8 mouse cellular contexts compared by ENCODE assay signal in the genomic region with DNA sequence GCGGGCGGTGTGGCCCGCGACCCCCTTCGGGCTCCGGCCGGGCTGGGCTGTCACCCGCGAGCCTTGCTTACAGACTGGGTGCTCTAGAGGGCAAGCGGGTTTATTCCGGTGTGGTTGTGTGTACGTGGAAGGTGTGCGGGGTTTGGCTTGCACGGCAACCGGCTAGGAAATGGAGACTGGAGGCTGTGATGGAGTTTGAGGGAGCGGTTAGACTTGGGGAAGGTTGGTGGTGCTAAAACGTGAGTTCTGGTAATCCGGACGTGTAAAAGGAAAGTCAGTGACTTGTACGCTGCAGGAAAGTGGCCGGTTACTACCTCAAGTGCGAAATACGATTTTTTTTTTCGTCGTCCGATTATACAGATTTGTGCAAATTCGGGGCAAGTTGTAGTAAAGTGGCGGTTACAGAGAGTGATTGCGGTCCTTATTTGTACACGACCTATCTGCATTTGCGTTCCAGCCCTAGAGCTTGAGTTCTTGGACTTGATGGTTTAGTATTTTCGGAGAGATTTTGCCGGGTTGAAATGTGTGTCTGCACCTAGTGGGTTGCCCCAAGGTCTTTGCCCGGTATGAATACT. TPM values are rescaled to one million over a fixed set of nuclear protein-coding genes. Genes with fewer than 3 reads are reported as not detected.
A peak's percentile ranks its signal among the peaks of the same experiment; 100 is the strongest.
DNase-seq lines count a peak whose midpoint lies in the region; ATAC-seq and TF ChIP-seq lines count a peak whose summit lies in the region.

No protein-coding gene starts in this region.

- H3K27ac ChIP-seq in lung, embryonic 14.5 days (ENCODE audit: low read depth): peak overlapping the region; percentile 91
- peak overlapping the region; percentile 91 for H3K27ac ChIP-seq in bone marrow, adult 2 months (ENCODE audit: control insufficient read depth, insufficient read depth, low read depth, low read length, poor library complexity)
- peak overlapping the region; percentile 88 for H3K27ac ChIP-seq in heart, embryonic 15.5 days
- peak overlapping the region; percentile 86 for H3K27ac ChIP-seq in limb, embryonic 14.5 days (replicated peaks; ENCODE audit: low read depth, low read length)
- H3K27ac ChIP-seq in neural tube, embryonic 13.5 days (replicated peaks): peak overlapping the region; percentile 95

- no peaks in the 10 kb centered on the region for H3K27me3 ChIP-seq in lung, embryonic 14.5 days (ENCODE audit: insufficient read depth, low read length)
- no peaks in the 10 kb centered on the region for H3K27me3 ChIP-seq in heart, embryonic 15.5 days
- no peaks in the 10 kb centered on the region for H3K27me3 ChIP-seq in limb, embryonic 14.5 days (ENCODE audit: control insufficient read depth, insufficient read depth, low read length)
- H3K27me3 ChIP-seq in neural tube, embryonic 13.5 days: no peaks in the 10 kb centered on the region

- under 1% methylated on average over 34 of the region's 34 CpGs for WGBS in lung, embryonic 14.5 days
- WGBS in bone marrow, adult 2 months: under 1% methylated on average over 34 of the region's 34 CpGs
- under 1% methylated on average over 34 of the region's 34 CpGs for WGBS in heart, embryonic 15.5 days
- WGBS in limb, embryonic 14.5 days: under 1% methylated on average over 34 of the region's 34 CpGs
- WGBS in neural tube, embryonic 13.5 days: under 1% methylated on average over 34 of the region's 34 CpGs

- peak overlapping the region; percentile 92 for H3K4me2 ChIP-seq in lung, embryonic 14.5 days
- H3K4me2 ChIP-seq in heart, embryonic 15.5 days: peak overlapping the region; percentile 86
- peak overlapping the region; percentile 80 for H3K4me2 ChIP-seq in limb, embryonic 14.5 days (replicated peaks; ENCODE audit: low read depth, low read length, severe bottlenecking)
- H3K4me2 ChIP-seq in neural tube, embryonic 13.5 days: peak overlapping the region; percentile 96

- peak overlapping the region; percentile 98 for H3K9ac ChIP-seq in lung, embryonic 14.5 days
- peak overlapping the region; percentile 92 for H3K9ac ChIP-seq in heart, embryonic 15.5 days
- H3K9ac ChIP-seq in limb, embryonic 14.5 days (ENCODE audit: low read depth, low read length, severe bottlenecking): peak overlapping the region; percentile 97
- H3K9ac ChIP-seq in neural tube, embryonic 13.5 days: peak overlapping the region; percentile 99

- peak; percentile 39 for ATAC-seq in lung, embryonic 14.5 days (ENCODE audit: insufficient read depth)
- peak; percentile 28; the same call in 1 of the 2 replicates for ATAC-seq in heart, embryonic 15.5 days (replicated peaks; ENCODE audit: insufficient number of reproducible peaks, insufficient read depth, low FRiP score, low read depth)
- peak; percentile 16 for ATAC-seq in limb, embryonic 14.5 days (ENCODE audit: low FRiP score, low read depth)
- ATAC-seq in neural tube, embryonic 13.5 days (ENCODE audit: low read depth): peak; percentile 69
- ATAC-seq in erythroid progenitor cell, adult 5-6 weeks (replicated peaks; ENCODE audit: low FRiP score, poor library complexity, severe bottlenecking): no peak

- TF ChIP-seq POLR2A in bone marrow, adult 2 months (IDR thresholded peaks at IDR 0.05; ENCODE audit: borderline replicate concordance, control insufficient read depth, low read depth, low read length): no peak
- TF ChIP-seq POLR2A in limb, embryonic 14.5 days (IDR thresholded peaks at IDR 0.05; ENCODE audit: borderline replicate concordance, extremely low read depth, insufficient read depth, insufficient read length): no peak

- peaks cover 40% of the 10 kb centered on the region for H3K36me3 ChIP-seq in lung, embryonic 14.5 days (ENCODE audit: insufficient read depth)
- peaks cover 36% of the 10 kb centered on the region for H3K36me3 ChIP-seq in heart, embryonic 15.5 days
- peaks cover 45% of the 10 kb centered on the region for H3K36me3 ChIP-seq in limb, embryonic 14.5 days (ENCODE audit: control insufficient read depth, insufficient read depth, low read length)
- H3K36me3 ChIP-seq in neural tube, embryonic 13.5 days: peaks cover 39% of the 10 kb centered on the region

- peak overlapping the region; percentile 87 for H3K4me3 ChIP-seq in lung, embryonic 14.5 days (ENCODE audit: low read depth, low read length)
- peak overlapping the region; percentile 100 for H3K4me3 ChIP-seq in bone marrow, adult 2 months (replicated peaks; ENCODE audit: control insufficient read depth, low read depth, low read length)
- peak overlapping the region; percentile 95 for H3K4me3 ChIP-seq in heart, embryonic 15.5 days
- H3K4me3 ChIP-seq in limb, embryonic 14.5 days (replicated peaks; ENCODE audit: low read length): peak overlapping the region; percentile 78
- H3K4me3 ChIP-seq in neural tube, embryonic 13.5 days: peak overlapping the region; percentile 95

- no peaks in the 10 kb centered on the region for H3K9me3 ChIP-seq in lung, embryonic 14.5 days (ENCODE audit: low read depth, low read length)
- H3K9me3 ChIP-seq in heart, embryonic 15.5 days (replicated peaks): no peaks in the 10 kb centered on the region
- no peaks in the 10 kb centered on the region for H3K9me3 ChIP-seq in limb, embryonic 14.5 days (ENCODE audit: control insufficient read depth, low read length)
- no peaks in the 10 kb centered on the region for H3K9me3 ChIP-seq in neural tube, embryonic 13.5 days

- 0 out of 2 replicates have a peak, but pooled peaks cover 3% of the 10 kb centered on the region for H3K4me1 ChIP-seq in lung, embryonic 14.5 days (ENCODE audit: insufficient read depth)
- H3K4me1 ChIP-seq in bone marrow, adult 2 months (ENCODE audit: control insufficient read depth, insufficient read depth, low read length): no peaks in the 10 kb centered on the region; the same call in 1 of the 2 replicates
- peaks cover 15% of the 10 kb centered on the region for H3K4me1 ChIP-seq in heart, embryonic 15.5 days (replicated peaks)
- peaks cover 11% of the 10 kb centered on the region for H3K4me1 ChIP-seq in limb, embryonic 14.5 days (ENCODE audit: control insufficient read depth, insufficient read depth, low read length)
- H3K4me1 ChIP-seq in neural tube, embryonic 13.5 days (replicated peaks): peaks cover 20% of the 10 kb centered on the region

- DNase-seq in lung, embryonic 14.5 days: no peak
- no peak for DNase-seq in lung, adult 18-20 months
- no peak for DNase-seq in limb, embryonic 14.5 days (ENCODE audit: low spot score)
- DNase-seq in embryo, embryonic 9.5 days (ENCODE audit: extremely low spot score): no peak

- TF ChIP-seq CTCF in lung, embryonic 14.5 days (IDR thresholded peaks at IDR 0.05; ENCODE audit: low read depth): no peak
- TF ChIP-seq CTCF in bone marrow, adult 2 months (IDR thresholded peaks at IDR 0.05; ENCODE audit: control insufficient read depth, insufficient read depth, low read length): no peak

RNA-seq across cellular contexts. Expression of gene Rpl31, which starts 0.7 kb away (rescaled TPM):
- polyA plus RNA-seq in lung, embryonic 14.5 days (2014; fragmentation: Nextera tagmentation; extraction: Ambion mirVana): 717 and 719 TPM in 2 replicates
- polyA plus RNA-seq in bone marrow, adult 2 months (2011; ENCODE audit: insufficient read depth, insufficient read length, low replicate concordance, missing spikeins): 1,170 and 2,169 TPM in 2 replicates
- polyA plus RNA-seq in heart, embryonic 15.5 days (2015; fragmentation: Nextera tagmentation; extraction: Ambion mirVana): 288 and 324 TPM in 2 replicates
- 1,032 and 2,613 TPM in 2 replicates for polyA plus RNA-seq in limb, embryonic 14.5 days (2012; rRNA removed)
- polyA plus RNA-seq in limb, embryonic 14.5 days (2014; fragmentation: Nextera tagmentation; extraction: Ambion mirVana): 734 and 802 TPM in 2 replicates
- 321 and 382 TPM in 2 replicates for polyA plus RNA-seq in neural tube, embryonic 13.5 days (2015; fragmentation: Nextera tagmentation; extraction: Ambion mirVana)
- 594 and 705 TPM in 2 replicates for total RNA-seq in erythroid progenitor cell, adult 5-6 weeks (2015; ENCODE audit: low replicate concordance)
- 131 and 152 TPM in 2 replicates for total RNA-seq in erythroid progenitor cell, adult 5-6 weeks (2017; ENCODE audit: low replicate concordance)
